In the genomic region with DNA sequence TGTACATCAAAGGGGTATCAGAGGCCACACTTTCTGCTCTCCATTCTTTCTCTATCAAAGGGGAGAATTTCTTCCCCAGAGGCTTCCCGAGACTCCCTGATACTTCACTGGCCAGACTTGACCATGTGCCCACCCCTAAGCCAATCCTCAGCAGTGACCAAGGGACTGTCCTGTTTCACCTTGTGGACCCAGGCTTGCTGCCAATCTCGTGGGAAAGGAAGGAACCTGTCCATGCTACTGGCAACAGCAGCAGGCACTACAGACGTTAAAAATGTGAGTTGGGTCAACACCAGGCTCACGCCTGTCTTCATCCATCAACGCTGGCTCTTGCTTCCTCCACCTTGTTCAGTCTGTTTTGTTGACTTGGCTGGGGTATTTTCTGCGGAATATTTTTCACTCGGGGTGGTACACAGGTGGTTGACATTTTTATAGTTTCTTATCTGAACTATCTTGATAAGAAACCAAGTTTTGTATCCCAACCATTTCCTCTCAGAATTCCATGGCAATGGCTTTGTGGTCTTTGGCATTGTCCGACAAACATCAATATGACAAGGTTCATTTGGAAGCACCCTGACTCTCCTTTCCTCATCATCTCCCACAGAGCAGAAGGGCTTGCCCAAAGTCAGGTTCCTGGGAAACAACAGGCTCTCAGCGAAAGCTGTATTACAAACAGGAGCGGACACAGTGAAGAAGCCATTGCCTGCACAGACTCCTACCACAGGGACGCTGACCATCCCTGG, we compare ENCODE assay signal across 15 mouse cellular contexts.
"Had no signal": no experiment of that assay in that cellular context is flagged by ENCODE, and none has a peak within 500 bp of the region (broad histone marks: within the 10 kb centered on the region; RNA-seq: fewer than 3 reads in every experiment).

No protein-coding gene starts in this region.

- H3K4me2 ChIP-seq: neural tube, embryonic 15.5 days; stomach, embryonic 15.5 days had no signal

- H3K9me3 ChIP-seq: neural tube, embryonic 15.5 days; stomach, embryonic 15.5 days had no signal

- H3K4me1 ChIP-seq: neural tube, embryonic 15.5 days; stomach, embryonic 15.5 days had no signal

- H3K9ac ChIP-seq: neural tube, embryonic 15.5 days; stomach, embryonic 15.5 days had no signal

- H3K4me3 ChIP-seq: neural tube, embryonic 15.5 days; stomach, embryonic 15.5 days had no signal

- DNase-seq: retina, postnatal 1 day; right cerebral cortex, adult 18-20 months; right cerebral cortex, postnatal 14 days; right cerebral cortex, postnatal 25 days; right cerebral cortex, postnatal 4 days; spleen, adult 18-20 months; thymus, adult 18-20 months; thymus, adult 2 months; thymus, postnatal 14 days; thymus, postnatal 25 days; thymus, postnatal 36 days; thymus, postnatal 4 days had no signal

- H3K27ac ChIP-seq: neural tube, embryonic 15.5 days; stomach, embryonic 15.5 days; stomach, postnatal 0 days had no signal

- H3K36me3 ChIP-seq: neural tube, embryonic 15.5 days; stomach, embryonic 15.5 days had no signal
